Mouse (Mus musculus) stomach, embryonic 14.5 days (tissue): Measurements from ENCODE around the gene Gusb. TPM values are rescaled to one million over a fixed set of nuclear protein-coding genes. Genes with fewer than 3 reads are reported as not detected.
A peak's percentile ranks its signal among the peaks of the same experiment; 100 is the strongest.
"Not testable (repeated sequence)": the region's sequence is repeated elsewhere in the genome, so short reads cannot be mapped to it uniquely, and the experiment has no call there.

Source experiments
- ATAC-seq: fragments of 200-750 bp; cut with Nextera tagmentation; 2 replicates; pipeline ENCODE4 v1.8.0; 2017; ENCODE audit warnings: low read depth, moderate TSS enrichment; ENCODE audit not compliant: insufficient number of reproducible peaks, insufficient read depth, low FRiP score
- H3K27ac ChIP-seq: fragments of 300-500 bp; sonication (generic); 2 replicates; pipeline ENCODE4 v1.5.1; 2014; ENCODE audit warnings: mild to moderate bottlenecking, low read length, moderate library complexity, mixed read lengths
- H3K27me3 ChIP-seq: fragments of 300-500 bp; sonication (generic); 2 replicates; pipeline ENCODE4 v1.6.1; 2014; ENCODE audit warnings: low read length, control low read depth, mixed read lengths; ENCODE audit not compliant: control insufficient read depth, insufficient read depth
- H3K36me3 ChIP-seq: fragments of 300-500 bp; sonication (generic); 2 replicates; pipeline ENCODE4 v1.6.1; 2014; ENCODE audit warnings: mild to moderate bottlenecking, control low read depth, low read length, moderate library complexity, mixed read lengths; ENCODE audit not compliant: control insufficient read depth, insufficient read depth
- H3K4me1 ChIP-seq: fragments of 300-500 bp; sonication (generic); 2 replicates; pipeline ENCODE4 v1.6.1; 2014; ENCODE audit warnings: low read length, control low read depth, mixed read lengths; ENCODE audit not compliant: control insufficient read depth, insufficient read depth
- H3K4me2 ChIP-seq: fragments of 300-500 bp; sonication (generic); replicated peaks from 2 replicates; pipeline ENCODE4 v1.6.1; 2014; ENCODE audit warnings: low read depth, low read length, control low read depth
- H3K4me3 ChIP-seq: fragments of 300-500 bp; sonication (generic); 2 replicates; pipeline ENCODE4 v1.5.1; 2014; ENCODE audit warnings: low read depth, low read length, control low read depth
- H3K9ac ChIP-seq: fragments of 300-500 bp; sonication (generic); replicated peaks from 2 replicates; pipeline ENCODE4 v1.6.1; 2014; ENCODE audit warnings: low read depth, mild to moderate bottlenecking, control low read depth, low read length, moderate library complexity, mixed read lengths
- H3K9me3 ChIP-seq: fragments of 300-500 bp; sonication (generic); 2 replicates; pipeline ENCODE4 v1.6.1; 2016; ENCODE audit warnings: low read depth, low read length, control low read depth; ENCODE audit not compliant: control insufficient read depth
- WGBS: fragments of 180-500 bp; shearing (Covaris S2); extraction: QIAGEN DNeasy Blood & Tissue Kit; methylation state at CpG from one replicate; pipeline ENCODE4 v1.1.7; 2014; 5-methylcytosine and 5-hydroxymethylcytosine counted together
- polyA plus RNA-seq: library from polyadenylated mRNA; unstranded; fragments of >200 nt; fragmentation: Nextera tagmentation; extraction: Ambion mirVana; gene quantifications from 2 replicates; pipeline ENCODE4 v1.2.1, GENCODE M21; 2014

Gusb gene
- polyA plus RNA-seq, 1 experiment from 2014 or later = 71.4 TPM

DNA sequence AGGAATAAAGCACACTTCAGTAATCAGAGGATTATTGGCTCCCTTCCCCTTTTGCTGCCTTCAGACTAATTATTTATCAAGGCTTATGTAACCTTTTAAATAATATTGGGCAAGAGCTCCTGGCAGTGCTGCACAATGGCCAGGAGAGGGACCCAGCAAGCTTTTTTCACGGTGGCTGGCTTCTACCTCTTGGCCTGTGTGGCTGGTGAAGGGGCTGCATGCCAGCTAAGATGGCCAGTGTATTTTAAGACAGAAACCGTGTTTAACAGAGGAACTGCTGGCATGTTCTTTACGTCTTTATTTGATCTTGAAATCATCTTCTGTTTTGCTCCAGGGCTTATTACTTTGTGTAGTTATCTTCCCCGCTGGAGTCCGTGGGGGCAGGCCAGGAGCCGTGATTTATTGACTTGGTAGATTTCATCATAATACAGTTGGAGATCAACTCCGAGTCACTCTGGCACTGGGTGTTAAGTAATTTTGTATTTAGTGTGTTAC lies 41.4 kb upstream of the Gusb start:
- ATAC-seq = no peak
- whole genome bisulfite sequencing = 65% methylated on average over 7 of the region's 7 CpGs

DNA sequence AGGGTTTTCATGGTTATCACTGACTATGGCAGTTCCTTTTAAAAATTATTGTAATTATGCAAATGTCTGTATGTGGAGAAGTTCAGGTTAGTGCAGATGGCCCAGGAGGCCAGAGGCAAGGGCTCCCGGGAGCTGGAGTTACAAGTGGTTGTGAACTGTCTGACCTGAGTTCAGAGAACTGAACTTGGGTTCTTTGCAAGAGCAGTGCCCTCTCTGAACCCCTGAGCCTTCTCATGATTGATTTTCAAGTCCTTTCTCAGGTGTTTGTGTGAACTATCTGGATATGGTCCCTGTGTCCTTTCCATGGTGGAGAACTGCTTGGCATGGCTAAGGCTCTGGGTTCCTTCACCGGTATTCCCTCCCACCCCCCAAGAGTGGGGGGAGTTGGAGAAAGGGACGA lies 40.9 kb upstream of the Gusb start:
- Histone ChIP-seq H3K4me2 (no peak overlapping the region), H3K4me1 (0 out of 2 replicates have a peak, but pooled peaks cover 5% of the 10 kb centered on the region), H3K9ac (no peak overlapping the region), H3K27me3 (no peaks in the 10 kb centered on the region), H3K9me3 (no peaks in the 10 kb centered on the region), H3K4me3 (no peak overlapping the region), H3K27ac (no peak overlapping the region), H3K36me3 (peaks cover 30% of the 10 kb centered on the region)
- WGBS = 92% methylated on average over 3 of the region's 3 CpGs
- no peak for ATAC-seq

More for the DNA sequence above, 41.4 kb upstream of the Gusb start:
- Histone ChIP-seq H3K9ac (no peak overlapping the region), H3K27me3 (no peaks in the 10 kb centered on the region), H3K36me3 (peaks cover 33% of the 10 kb centered on the region), H3K27ac (no peak overlapping the region), H3K9me3 (no peaks in the 10 kb centered on the region), H3K4me3 (no peak overlapping the region), H3K4me1 (peaks cover 7% of the 10 kb centered on the region; the same call in 1 of the 2 replicates), H3K4me2 (no peak overlapping the region)

DNA sequence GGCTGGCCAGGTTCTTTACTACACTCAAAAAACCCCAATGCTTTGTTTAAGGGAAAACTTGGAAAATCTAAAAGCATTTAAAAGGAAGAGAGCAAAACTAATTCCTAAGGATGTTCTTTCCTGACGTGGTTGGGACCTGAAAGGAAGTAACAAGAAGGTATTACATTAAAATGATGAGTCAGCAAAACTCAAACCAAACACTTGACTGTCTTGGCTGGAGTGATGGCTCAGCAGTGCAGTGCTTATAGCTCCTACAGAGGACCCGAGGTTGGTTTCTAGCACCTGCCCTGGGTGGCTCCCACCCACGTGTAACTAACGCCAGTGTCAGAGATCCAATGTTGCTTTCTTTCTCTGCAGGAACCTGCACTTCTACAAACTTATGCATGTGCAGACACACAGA lies 38.4 kb upstream of the Gusb start:
- 83% methylated on average over 4 of the region's 4 CpGs for WGBS
- Histone ChIP-seq H3K36me3 (peaks cover 22% of the 10 kb centered on the region), H3K9me3 (no peaks in the 10 kb centered on the region), H3K4me1 (no peaks in the 10 kb centered on the region), H3K4me3 (no peak overlapping the region), H3K27me3 (no peaks in the 10 kb centered on the region), H3K9ac (no peak overlapping the region), H3K27ac (no peak overlapping the region), H3K4me2 (no peak overlapping the region)
- no peak for ATAC-seq

DNA sequence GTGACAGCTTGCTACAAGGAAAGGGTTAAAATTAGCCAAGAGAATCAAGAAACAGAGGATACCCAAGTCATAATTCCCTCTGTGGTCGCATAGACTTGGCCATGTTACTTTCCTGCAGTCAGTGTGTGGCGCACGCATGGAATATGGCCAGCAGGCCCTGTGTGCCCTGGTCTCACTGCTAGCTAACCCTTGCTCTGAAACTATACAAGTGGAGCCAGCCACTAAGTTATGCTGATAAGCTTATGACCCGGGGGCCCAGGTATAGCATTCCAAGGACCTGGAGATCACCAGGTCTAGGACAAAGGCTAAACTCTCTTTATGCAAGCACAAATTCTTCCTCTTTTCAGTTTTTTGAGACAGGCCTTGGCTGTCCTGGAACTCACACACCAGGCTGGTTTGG lies 37.9 kb upstream of the Gusb start:
- Histone ChIP-seq H3K4me2 (no peak overlapping the region), H3K9ac (no peak overlapping the region), H3K9me3 (no peaks in the 10 kb centered on the region), H3K36me3 (peaks cover 22% of the 10 kb centered on the region), H3K27ac (no peak overlapping the region), H3K4me1 (no peaks in the 10 kb centered on the region), H3K4me3 (no peak overlapping the region), H3K27me3 (no peaks in the 10 kb centered on the region)
- no peak for ATAC-seq
- 89% methylated on average over 4 of the region's 4 CpGs for WGBS

DNA sequence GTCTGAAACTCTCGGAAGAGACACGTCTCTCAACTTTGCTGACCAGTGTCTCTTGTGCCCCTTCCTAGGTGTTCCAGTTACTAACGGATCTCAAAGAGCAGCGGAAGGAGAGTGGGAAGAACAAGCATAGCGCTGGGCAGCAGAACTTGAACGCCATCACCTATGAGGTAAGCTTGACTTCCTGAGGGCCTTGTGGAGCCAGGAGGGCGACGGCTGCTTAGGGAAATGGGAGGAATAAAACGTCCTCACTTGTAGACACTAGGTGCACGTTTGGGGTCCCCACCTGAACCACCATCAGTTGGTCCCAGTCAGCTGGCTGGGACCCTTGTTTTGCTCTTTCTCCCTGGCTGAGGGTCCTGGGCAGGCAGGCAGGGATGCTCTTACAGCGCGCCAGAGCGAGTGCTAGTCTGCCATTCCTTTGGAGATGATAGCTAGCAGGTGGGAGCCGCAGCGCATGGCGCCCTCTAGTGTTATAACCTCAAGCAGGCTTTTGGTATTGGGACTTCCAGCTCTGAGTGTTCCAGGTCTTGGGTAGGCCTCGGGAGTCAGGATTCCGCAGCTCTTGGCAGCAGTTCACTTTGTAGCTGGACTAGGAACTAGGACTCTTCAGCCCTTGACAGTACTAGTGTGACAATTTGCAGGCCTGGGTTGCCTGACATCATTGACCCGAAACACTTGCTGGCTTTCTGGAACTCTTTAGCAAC lies 35.1 kb upstream of the Gusb start:
- peaks cover 23% of the 10 kb centered on the region for H3K36me3 ChIP-seq
- no peak overlapping the region for H3K27ac ChIP-seq
- H3K27me3 ChIP-seq = no peaks in the 10 kb centered on the region
- no peaks in the 10 kb centered on the region for H3K4me1 ChIP-seq
- 66% methylated on average over 19 of the region's 19 CpGs for WGBS
- ATAC-seq = peak; percentile 23; the same call in 1 of the 2 replicates
- H3K9me3 ChIP-seq = no peaks in the 10 kb centered on the region
- H3K4me3 ChIP-seq = no peak overlapping the region
- H3K9ac ChIP-seq = no peak overlapping the region
- H3K4me2 ChIP-seq = no peak overlapping the region

DNA sequence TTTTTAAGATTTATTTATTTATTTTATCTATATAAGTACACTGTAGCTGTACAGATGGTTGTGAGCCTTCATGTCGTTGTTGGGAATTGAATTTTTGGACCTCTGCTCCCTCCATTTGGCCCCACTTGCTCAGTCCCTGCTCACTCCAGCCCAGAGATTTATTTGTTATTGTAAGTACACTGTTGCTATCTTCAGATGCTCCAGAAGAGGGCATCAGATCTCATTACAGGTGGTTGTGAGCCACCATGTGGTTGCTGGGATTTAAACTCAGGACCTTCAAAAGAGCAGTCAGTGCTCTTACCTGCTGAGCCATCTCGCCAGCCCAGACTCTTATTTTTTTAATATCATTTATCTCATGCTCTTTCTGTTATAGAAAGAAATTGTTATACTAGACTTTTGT lies 33.5 kb upstream of the Gusb start:
- H3K27me3 ChIP-seq, H3K9me3 ChIP-seq, ATAC-seq, H3K27ac ChIP-seq, H3K4me2 ChIP-seq, H3K9ac ChIP-seq, H3K4me1 ChIP-seq, H3K4me3 ChIP-seq: not testable (repeated sequence)
- 69% methylated on average over 2 of the region's 2 CpGs for WGBS
- peaks cover 10% of the 10 kb centered on the region for H3K36me3 ChIP-seq

DNA sequence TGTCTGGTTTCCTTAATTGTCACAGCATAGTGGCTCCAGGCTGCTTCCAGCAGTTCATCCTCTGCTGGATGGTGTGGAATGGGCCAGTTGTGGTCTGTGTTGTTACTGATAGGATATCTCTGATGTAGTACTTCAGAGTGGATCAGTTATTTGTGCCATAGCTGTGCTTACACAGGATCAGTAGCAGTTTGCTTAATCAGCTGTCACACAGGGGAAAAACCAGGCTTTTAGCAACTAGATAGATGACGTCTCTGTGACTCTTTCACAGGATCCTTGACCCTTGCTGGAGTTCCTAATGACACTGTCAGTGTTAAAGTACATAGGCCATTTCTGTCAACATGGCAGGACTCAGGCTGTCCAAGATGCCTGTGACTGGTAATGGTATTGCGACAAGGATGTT lies 31.0 kb upstream of the Gusb start:
- H3K9ac ChIP-seq = no peak overlapping the region
- H3K4me1 ChIP-seq = 0 out of 2 replicates have a peak, but pooled peaks cover 2% of the 10 kb centered on the region
- no peak overlapping the region for H3K27ac ChIP-seq
- H3K36me3 ChIP-seq = peaks cover 3% of the 10 kb centered on the region; the same call in 1 of the 2 replicates
- WGBS = 69% methylated on average over 2 of the region's 2 CpGs
- H3K27me3 ChIP-seq = no peaks in the 10 kb centered on the region
- H3K4me2 ChIP-seq = no peak overlapping the region
- ATAC-seq = no peak
- no peak overlapping the region for H3K4me3 ChIP-seq
- no peaks in the 10 kb centered on the region for H3K9me3 ChIP-seq

DNA sequence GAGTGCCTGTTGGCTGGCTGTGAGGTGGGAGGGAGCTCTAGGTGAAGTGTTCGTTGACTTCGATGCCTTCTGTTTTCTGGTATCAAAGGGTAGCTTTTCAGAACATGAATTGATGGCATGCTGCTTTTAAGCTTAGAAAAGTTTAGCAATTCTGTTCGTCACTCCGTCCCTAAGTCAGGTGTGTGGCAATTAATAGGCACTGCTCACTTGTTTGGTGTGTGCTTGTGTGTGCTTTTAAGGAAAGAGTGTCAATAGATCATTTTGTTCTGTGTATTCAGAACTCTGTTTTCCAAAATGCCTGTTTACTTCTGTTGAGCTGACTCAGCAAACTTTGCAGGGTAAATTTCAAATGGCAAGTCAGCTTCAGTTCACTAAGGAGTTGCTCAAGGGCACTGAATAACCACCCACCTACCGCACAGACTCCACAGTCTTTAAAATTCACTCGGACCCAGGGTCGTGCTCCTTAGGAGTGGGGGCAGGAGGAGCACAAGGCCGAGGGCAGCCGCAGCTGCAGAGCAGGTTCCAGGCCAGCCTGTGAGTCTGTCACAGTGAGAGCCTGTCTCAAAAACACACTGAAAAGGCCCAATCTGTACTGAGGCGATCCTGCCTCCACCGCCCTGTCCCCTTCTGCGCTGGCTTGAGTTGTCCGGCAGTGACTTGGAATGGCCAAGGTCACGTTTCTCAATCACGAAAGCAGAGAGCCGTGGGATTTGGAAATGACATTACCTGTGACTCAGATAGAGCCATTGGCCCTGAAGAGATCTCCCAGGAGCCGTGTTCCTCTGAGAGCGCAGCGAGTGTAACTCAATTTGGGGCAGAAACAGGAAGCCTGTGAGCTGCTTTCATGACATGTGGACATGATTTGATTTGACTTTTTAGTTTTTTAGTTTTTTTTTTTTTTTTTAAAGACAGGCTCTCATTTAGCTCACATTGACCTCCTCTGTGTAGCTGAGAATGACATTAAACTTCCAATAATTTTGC lies 28.9 kb upstream of the Gusb start:
- Histone ChIP-seq H3K4me3 (no peak overlapping the region), H3K27ac (no peak overlapping the region), H3K9ac (no peak overlapping the region), H3K4me2 (no peak overlapping the region), H3K27me3 (no peaks in the 10 kb centered on the region), H3K36me3 (peaks cover 3% of the 10 kb centered on the region; the same call in 1 of the 2 replicates), H3K4me1 (0 out of 2 replicates have a peak, but pooled peaks cover 2% of the 10 kb centered on the region), H3K9me3 (no peaks in the 10 kb centered on the region)
- no peak for ATAC-seq
- 92% methylated on average over 19 of the region's 19 CpGs for WGBS
